Mouse (Mus musculus): ENCODE data around the gene Tmem234.
A peak's percentile ranks its signal among the peaks of the same experiment; 100 is the strongest.

Gene Tmem234

GRCm38 (mm10) chr4:129622803-129623535, 22.5 kb downstream of the Tmem234 start:
- no peak for DNase-seq (ENCODE audit: low spot score)

- DNase-seq (ENCODE audit: low spot score), result peak; percentile 56
Measured at GRCm38 (mm10) chr4:129623681-129624091, 23.2 kb downstream of the Tmem234 start, which contains the start of gene Ccdc28b. Gene Ccdc28b (minus strand): TSS chr4:129623947.

- peak; percentile 89 for DNase-seq (ENCODE audit: low spot score)
Measured at GRCm38 (mm10) chr4:129624281-129625028, 24.0 kb downstream of the Tmem234 start.

- peak; percentile 45 for DNase-seq (ENCODE audit: low spot score)
Measured at GRCm38 (mm10) chr4:129625029-129625370, 24.5 kb downstream of the Tmem234 start.

- DNase-seq (ENCODE audit: low spot score), result no peak
Measured at GRCm38 (mm10) chr4:129625496-129625895, 25.0 kb downstream of the Tmem234 start.

GRCm38 (mm10) chr4:129626035-129626434, 25.6 kb downstream of the Tmem234 start:
- DNase-seq (ENCODE audit: low spot score), result no peak

- DNase-seq (ENCODE audit: low spot score), result no peak
Measured at GRCm38 (mm10) chr4:129630944-129631343, 30.5 kb downstream of the Tmem234 start.

GRCm38 (mm10) chr4:129631867-129632266, 31.4 kb downstream of the Tmem234 start:
- DNase-seq (ENCODE audit: low spot score), result no peak

- no peak for DNase-seq (ENCODE audit: low spot score)
Measured at GRCm38 (mm10) chr4:129633852-129634251, 33.4 kb downstream of the Tmem234 start.

- DNase-seq (ENCODE audit: low spot score), result no peak
Measured at GRCm38 (mm10) chr4:129639221-129639620, 38.8 kb downstream of the Tmem234 start.

- no peak for DNase-seq (ENCODE audit: low spot score)
Measured at GRCm38 (mm10) chr4:129640101-129640637, 39.7 kb downstream of the Tmem234 start.

- peak; percentile 98 for DNase-seq (ENCODE audit: low spot score)
Measured at GRCm38 (mm10) chr4:129640638-129641467, 40.4 kb downstream of the Tmem234 start, which contains the start of gene Txlna. Gene Txlna (minus strand): TSS chr4:129641065.

GRCm38 (mm10) chr4:129641756-129642155, 41.3 kb downstream of the Tmem234 start:
- no peak for DNase-seq (ENCODE audit: low spot score)

- no peak for DNase-seq (ENCODE audit: low spot score)
Measured at GRCm38 (mm10) chr4:129645204-129645603, 44.7 kb downstream of the Tmem234 start.

GRCm38 (mm10) chr4:129648656-129649055, 48.2 kb downstream of the Tmem234 start:
- no peak for DNase-seq (ENCODE audit: low spot score)

- DNase-seq (ENCODE audit: low spot score), result no peak
Measured at GRCm38 (mm10) chr4:129650359-129650758, 49.9 kb downstream of the Tmem234 start.

GRCm38 (mm10) chr4:129654770-129655169, 54.3 kb downstream of the Tmem234 start:
- no peak for DNase-seq (ENCODE audit: low spot score)

- DNase-seq (ENCODE audit: low spot score), result no peak
Measured at GRCm38 (mm10) chr4:129661584-129661983, 61.1 kb downstream of the Tmem234 start.

- no peak for DNase-seq (ENCODE audit: low spot score)
Measured at GRCm38 (mm10) chr4:129662255-129662813, 61.9 kb downstream of the Tmem234 start.

- peak; percentile 47 for DNase-seq (ENCODE audit: low spot score)
Measured at GRCm38 (mm10) chr4:129671491-129672082, 71.1 kb downstream of the Tmem234 start.
